In the genomic region with DNA sequence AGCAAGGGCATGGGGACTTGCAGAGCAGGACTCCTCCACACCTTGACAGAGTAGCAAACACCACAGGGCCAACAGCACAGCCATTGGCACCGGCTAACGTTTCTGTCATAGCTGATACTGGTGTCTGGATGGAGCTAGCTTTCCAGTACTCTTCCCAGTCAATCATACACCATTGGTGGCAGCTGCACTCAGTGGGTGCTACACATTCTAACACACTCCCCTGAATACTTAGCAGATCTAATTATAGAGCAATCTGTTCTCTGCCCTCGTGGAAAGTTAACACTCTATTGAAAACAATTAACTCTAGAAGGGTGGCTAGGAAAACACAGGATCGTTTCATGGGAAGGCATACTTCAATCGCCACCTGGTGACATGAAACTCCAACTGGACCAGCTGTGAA, we compare ENCODE assay signal across 15 mouse cellular contexts. TPM values are rescaled to one million over a fixed set of nuclear protein-coding genes. Genes with fewer than 3 reads are reported as not detected.
DNase-seq lines count a peak whose midpoint lies in the region; ATAC-seq lines count a peak whose summit lies in the region.
"Had no signal": no experiment of that assay in that cellular context is flagged by ENCODE, and none has a peak within 500 bp of the region (broad histone marks: within the 10 kb centered on the region; RNA-seq: fewer than 3 reads in every experiment).

No protein-coding gene starts in this region.

- ATAC-seq in forebrain, embryonic 13.5 days = peak; percentile 53; the same call in 1 of the 2 replicates
- ATAC-seq in forebrain, embryonic 11.5 days (replicated peaks; ENCODE audit: low FRiP score) = no peak
- ATAC-seq in megakaryocyte, adult 5-6 weeks (ENCODE audit: poor library complexity, severe bottlenecking) = no peak

- no peak for DNase-seq in forebrain, embryonic 11.5 days (ENCODE audit: low spot score)
- DNase-seq in left cerebral cortex, adult 11 months (ENCODE audit: low spot score) = peak; percentile 22
- DNase-seq in telencephalon, adult 2 months (ENCODE audit: low read depth, low spot score) = peak; percentile 65
- DNase-seq in thymus, postnatal 4 days = no peak
- no peak for DNase-seq in kidney, postnatal 10 days
- DNase-seq: cerebellum, adult 18-20 months; kidney, postnatal 36 days; liver, embryonic 13.5 days; retina, postnatal 1 day had no signal

- H3K4me1 ChIP-seq in forebrain, embryonic 13.5 days = peaks cover 9% of the 10 kb centered on the region; the same call in 1 of the 2 replicates
- H3K4me1 ChIP-seq in forebrain, embryonic 11.5 days (replicated peaks; ENCODE audit: control insufficient read depth, insufficient read depth, low read length) = no peaks in the 10 kb centered on the region
- no peaks in the 10 kb centered on the region for H3K4me1 ChIP-seq in megakaryocyte, embryonic 14.5 days
- H3K4me1 ChIP-seq: liver, embryonic 13.5 days had no signal

- no peak overlapping the region for H3K4me2 ChIP-seq in forebrain, embryonic 13.5 days
- no peak overlapping the region for H3K4me2 ChIP-seq in forebrain, embryonic 11.5 days (ENCODE audit: low read depth, low read length, severe bottlenecking)
- H3K4me2 ChIP-seq: embryonic facial prominence, embryonic 12.5 days; liver, embryonic 13.5 days had no signal

- H3K27ac ChIP-seq in forebrain, embryonic 13.5 days = no peak overlapping the region
- H3K27ac ChIP-seq in forebrain, embryonic 11.5 days (ENCODE audit: low read depth, low read length) = no peak overlapping the region
- H3K27ac ChIP-seq: embryonic facial prominence, embryonic 12.5 days; liver, embryonic 13.5 days had no signal

- H3K27me3 ChIP-seq in forebrain, embryonic 13.5 days = no peaks in the 10 kb centered on the region
- H3K27me3 ChIP-seq in forebrain, embryonic 11.5 days (ENCODE audit: control insufficient read depth, insufficient read depth, low read length) = no peaks in the 10 kb centered on the region
- no peaks in the 10 kb centered on the region for H3K27me3 ChIP-seq in megakaryocyte, embryonic 14.5 days (replicated peaks)
- H3K27me3 ChIP-seq: liver, embryonic 13.5 days had no signal

- H3K4me3 ChIP-seq in forebrain, embryonic 13.5 days = no peak overlapping the region
- H3K4me3 ChIP-seq in forebrain, embryonic 11.5 days (ENCODE audit: low read depth, low read length) = no peak overlapping the region
- H3K4me3 ChIP-seq in megakaryocyte, embryonic 14.5 days (replicated peaks) = peak overlapping the region; percentile 1
- H3K4me3 ChIP-seq: embryonic facial prominence, embryonic 12.5 days; liver, embryonic 13.5 days had no signal

- H3K9ac ChIP-seq in forebrain, embryonic 13.5 days = no peak overlapping the region
- H3K9ac ChIP-seq in forebrain, embryonic 11.5 days (ENCODE audit: low read length) = no peak overlapping the region
- H3K9ac ChIP-seq: embryonic facial prominence, embryonic 12.5 days; liver, embryonic 13.5 days had no signal

- H3K36me3 ChIP-seq in forebrain, embryonic 13.5 days (ENCODE audit: poor library complexity, severe bottlenecking) = no peaks in the 10 kb centered on the region
- H3K36me3 ChIP-seq in forebrain, embryonic 11.5 days (ENCODE audit: control insufficient read depth, insufficient read depth, low read length) = no peaks in the 10 kb centered on the region
- H3K36me3 ChIP-seq in megakaryocyte, embryonic 14.5 days (replicated peaks; ENCODE audit: low read length) = no peaks in the 10 kb centered on the region
- H3K36me3 ChIP-seq: embryonic facial prominence, embryonic 12.5 days; G1E; liver, embryonic 13.5 days had no signal

- WGBS in forebrain, embryonic 13.5 days = 60% methylated on average over 5 of the region's 5 CpGs
- 75% methylated on average over 5 of the region's 5 CpGs for WGBS in forebrain, embryonic 11.5 days

- H3K9me3 ChIP-seq in forebrain, embryonic 13.5 days (replicated peaks) = no peaks in the 10 kb centered on the region
- no peaks in the 10 kb centered on the region for H3K9me3 ChIP-seq in forebrain, embryonic 11.5 days (ENCODE audit: control insufficient read depth, low read length)
- peaks cover 13% of the 10 kb centered on the region; the same call in 1 of the 2 replicates for H3K9me3 ChIP-seq in megakaryocyte, embryonic 14.5 days
- H3K9me3 ChIP-seq: embryonic facial prominence, embryonic 12.5 days; liver, embryonic 13.5 days had no signal

RNA-seq across cellular contexts. Expression of a gene that starts 43.2 kb away (rescaled TPM):
- polyA plus RNA-seq in forebrain, embryonic 13.5 days (2015; fragmentation: Nextera tagmentation; extraction: Ambion mirVana) = 0.18 and 0.21 TPM in 2 replicates
- 0.11 TPM in 1 of 2 replicates, not detected in the other for polyA plus RNA-seq in forebrain, embryonic 11.5 days (2014; fragmentation: Nextera tagmentation; extraction: Ambion mirVana)
- polyA plus RNA-seq in megakaryocyte, embryonic 14.5 days (2012; ENCODE audit: insufficient read depth, low replicate concordance) = not detected in 2 replicates
- not detected in 2 replicates for total RNA-seq in megakaryocyte, adult 5-6 weeks (2015)
- not detected in 2 replicates for total RNA-seq in megakaryocyte, adult 5-6 weeks (2017)
- total RNA-seq: hematopoietic stem cell, adult 5-6 weeks had no signal
- polyA plus RNA-seq: G1E had no signal

Comparison
In these comparisons a context has a peak if more than half of its experiments do, and no peak if none do; other contexts are left out.
1. DNase-seq: peak in left cerebral cortex, adult 11 months (single experiment) and telencephalon, adult 2 months (single experiment); none in forebrain, embryonic 11.5 days (single experiment), thymus, postnatal 4 days (single experiment) and kidney, postnatal 10 days (single experiment).